In genomic region chr5:67756138-67756537, GRCm38 (mm10) we compare ENCODE assay signal across 10 mouse cellular contexts.
DNase-seq lines count a peak whose midpoint lies in the region; ATAC-seq and TF ChIP-seq lines count a peak whose summit lies in the region.
"Had no signal": no experiment of that assay in that cellular context is flagged by ENCODE, and none has a peak within 500 bp of the region (broad histone marks: within the 10 kb centered on the region; RNA-seq: fewer than 3 reads in every experiment).

No protein-coding gene starts in this region.

- H3K27ac ChIP-seq in limb, embryonic 11.5 days (replicated peaks; ENCODE audit: low read depth, low read length) = no peak overlapping the region
- H3K27ac ChIP-seq in spleen, adult 2 months (ENCODE audit: insufficient read depth, low read length) = no peak overlapping the region
- H3K27ac ChIP-seq: hindbrain, embryonic 15.5 days had no signal

- peak; percentile 39 to 50 for DNase-seq in adrenal gland, adult 18-20 months (ENCODE audit: low spot score in 2 of 2)
- DNase-seq in adrenal gland, postnatal 4 days (ENCODE audit: low spot score in 2 of 2) = no peak
- DNase-seq in left cerebral cortex, postnatal 25 days (ENCODE audit: low spot score in 2 of 2) = peak; percentile 34 to 63
- DNase-seq in left cerebral cortex, adult 8-10 months (ENCODE audit: low spot score in 2 of 2) = no peak
- DNase-seq in adrenal gland, adult 2 months = peak; percentile 22
- DNase-seq in embryo, embryonic 10.5 days (ENCODE audit: low spot score) = peak; percentile 67
- DNase-seq in limb, embryonic 11.5 days (ENCODE audit: low spot score) = peak; percentile 72
- DNase-seq in spleen, adult 2 months (ENCODE audit: low read depth in 1 of 2, low spot score in 2 of 2) = peak in 1 of 2 experiments; percentile 25

- H3K4me3 ChIP-seq in limb, embryonic 11.5 days (ENCODE audit: low read depth, low read length) = no peak overlapping the region
- no peak overlapping the region for H3K4me3 ChIP-seq in spleen, adult 2 months (ENCODE audit: extremely low read depth, insufficient read depth, insufficient read length)
- H3K4me3 ChIP-seq: hindbrain, embryonic 15.5 days; myocyte had no signal

- peak; percentile 61; the same call in 1 of the 2 replicates for TF ChIP-seq CTCF in spleen, adult 2 months (IDR thresholded peaks at IDR 0.05; ENCODE audit: extremely low read depth, insufficient read depth, insufficient read length, insufficient replicate concordance)

- intact Hi-C loops in left cerebral cortex, postnatal 25 days (cut with DNase I) = loop anchor here (1.0 to 10.0 kb wide), 4 partner anchors 91 to 1769 kb away; partner anchors contain the start of gene Atp8a1

- no peaks in the 10 kb centered on the region for H3K36me3 ChIP-seq in limb, embryonic 11.5 days (ENCODE audit: control insufficient read depth, insufficient read depth, low read length)
- H3K36me3 ChIP-seq in spleen, adult 2 months (ENCODE audit: control insufficient read depth, insufficient read depth, low read length) = peaks cover 3% of the 10 kb centered on the region

- H3K27me3 ChIP-seq in limb, embryonic 11.5 days (ENCODE audit: control insufficient read depth, insufficient read depth, low read length) = no peaks in the 10 kb centered on the region
- no peaks in the 10 kb centered on the region for H3K27me3 ChIP-seq in spleen, adult 2 months (ENCODE audit: control insufficient read depth, insufficient read depth, low read length)
- H3K27me3 ChIP-seq: hindbrain, embryonic 15.5 days had no signal

- no peak for ATAC-seq in limb, embryonic 11.5 days (ENCODE audit: insufficient number of reproducible peaks, low FRiP score, low TSS enrichment, low read depth)

- no peaks in the 10 kb centered on the region for H3K4me1 ChIP-seq in limb, embryonic 11.5 days (ENCODE audit: control insufficient read depth, insufficient read depth, low read length)
- no peaks in the 10 kb centered on the region for H3K4me1 ChIP-seq in spleen, adult 2 months (ENCODE audit: control insufficient read depth, insufficient read depth, insufficient read length)

- H3K9ac ChIP-seq in limb, embryonic 11.5 days (ENCODE audit: low read length) = no peak overlapping the region
- H3K9ac ChIP-seq: hindbrain, embryonic 15.5 days had no signal

- H3K4me2 ChIP-seq in limb, embryonic 11.5 days (ENCODE audit: low read depth, severe bottlenecking) = no peak overlapping the region
- H3K4me2 ChIP-seq: hindbrain, embryonic 15.5 days had no signal

- TF ChIP-seq POLR2A in spleen, adult 2 months (IDR thresholded peaks at IDR 0.05; ENCODE audit: low read depth, low read length) = no peak

- 29% methylated on average over 6 of the region's 6 CpGs for WGBS in limb, embryonic 11.5 days
- 33% methylated on average over 6 of the region's 6 CpGs for WGBS in spleen, adult 2 months

- H3K9me3 ChIP-seq in limb, embryonic 11.5 days (ENCODE audit: control insufficient read depth, low read length) = no peaks in the 10 kb centered on the region
- H3K9me3 ChIP-seq: hindbrain, embryonic 15.5 days had no signal

Comparison
In these comparisons a context has a peak if more than half of its experiments do, and no peak if none do; other contexts are left out.
1. DNase-seq: peak in adrenal gland, adult 18-20 months (2 of 2), left cerebral cortex, postnatal 25 days (2 of 2), adrenal gland, adult 2 months (single experiment), embryo, embryonic 10.5 days (single experiment) and limb, embryonic 11.5 days (single experiment); none in adrenal gland, postnatal 4 days (0 of 2) and left cerebral cortex, adult 8-10 months (0 of 2).